Mouse (Mus musculus) R1 (cell line): ENCODE results near the gene Med4.
"Not testable (repeated sequence)": the region's sequence is repeated elsewhere in the genome, so short reads cannot be mapped to it uniquely, and the experiment has no call there.

Experiments
- DNase-seq: peaks from one replicate; pipeline ENCODE4 v3.0.0-alpha.2; 2018; ENCODE audit warnings: low read depth, low spot score

The Med4 gene

DNA sequence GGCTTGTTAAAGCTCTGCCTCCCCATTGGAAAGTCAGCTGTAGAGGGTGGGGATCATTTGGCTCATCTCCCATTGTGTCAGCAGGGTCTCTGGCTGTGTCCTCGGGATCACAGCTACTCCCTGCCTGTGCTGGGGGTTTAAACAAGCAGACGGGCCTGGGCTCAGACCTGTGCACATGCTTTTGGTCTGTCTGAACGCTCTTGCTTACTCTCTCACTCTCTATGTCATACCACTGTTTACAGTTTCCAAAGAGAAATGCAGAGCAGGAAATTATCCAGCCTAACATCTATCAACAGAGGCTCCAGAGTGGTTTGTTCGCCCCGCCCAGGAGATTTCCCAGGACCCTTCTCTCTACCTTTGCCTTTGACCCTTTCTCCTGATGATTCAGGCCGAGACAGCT is 8.1 kb upstream of the Med4 start:
- no peak for DNase-seq

DNA sequence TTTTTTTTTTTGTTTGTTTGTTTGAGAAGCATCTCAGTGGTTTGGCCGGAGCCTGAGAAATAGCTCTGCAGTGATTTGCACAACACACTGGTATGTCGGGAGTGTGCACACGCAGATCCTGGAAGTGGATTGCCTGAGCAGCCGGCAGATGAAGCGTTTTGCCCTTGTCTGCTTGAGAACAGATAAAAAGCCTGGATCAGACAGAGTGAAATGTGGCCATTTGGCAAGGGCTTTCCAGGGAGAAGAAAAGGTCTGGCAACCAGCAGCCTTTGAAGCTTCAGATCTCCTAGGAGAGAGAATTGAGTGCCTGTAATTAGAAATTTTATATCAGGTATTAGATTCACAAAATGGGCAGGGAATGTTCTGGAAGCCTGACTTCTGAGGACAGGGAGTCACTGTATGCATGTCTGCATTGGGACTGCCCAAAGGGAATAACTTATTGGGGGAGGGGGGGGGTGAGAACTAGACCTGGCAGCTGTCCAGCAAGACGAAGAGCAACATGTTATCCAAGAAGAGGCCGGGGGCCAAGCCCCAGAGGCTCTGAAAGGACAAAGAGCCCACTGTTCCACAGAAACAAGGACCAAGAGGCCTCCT is 7.1 kb upstream of the Med4 start:
- no peak for DNase-seq

DNA sequence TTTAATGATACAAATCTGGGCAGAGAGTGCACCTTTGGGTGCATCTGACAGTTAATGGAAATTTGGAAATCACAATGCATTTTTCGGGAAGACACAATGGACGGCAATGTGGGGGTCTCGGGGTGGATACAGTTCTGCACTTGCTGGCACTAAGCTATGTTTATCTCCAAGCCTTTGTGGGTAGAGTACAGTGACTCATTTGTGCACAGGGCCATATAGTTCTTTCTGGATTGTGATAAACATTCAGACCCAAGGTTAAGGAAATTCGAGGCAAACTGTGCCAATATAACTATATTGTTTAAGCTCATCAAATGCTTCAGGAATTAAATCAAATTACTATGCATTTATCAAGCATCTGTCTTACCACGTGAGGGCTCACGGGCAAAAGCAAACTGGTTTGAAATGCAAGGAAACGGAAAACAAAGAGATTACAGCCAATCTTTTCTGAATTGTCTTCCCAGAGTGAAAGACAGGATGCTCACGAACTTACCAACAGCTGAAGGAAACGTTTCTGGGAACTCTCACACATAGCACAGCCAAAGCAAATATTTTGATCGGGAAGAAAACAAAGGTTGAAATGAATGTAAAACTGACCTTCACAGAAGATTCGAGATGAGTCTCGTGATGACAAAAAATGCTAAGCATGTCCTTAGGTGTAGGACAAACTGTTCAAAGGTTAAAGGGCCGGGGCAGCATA is 6.4 kb upstream of the Med4 start:
- DNase-seq, result no peak

DNA sequence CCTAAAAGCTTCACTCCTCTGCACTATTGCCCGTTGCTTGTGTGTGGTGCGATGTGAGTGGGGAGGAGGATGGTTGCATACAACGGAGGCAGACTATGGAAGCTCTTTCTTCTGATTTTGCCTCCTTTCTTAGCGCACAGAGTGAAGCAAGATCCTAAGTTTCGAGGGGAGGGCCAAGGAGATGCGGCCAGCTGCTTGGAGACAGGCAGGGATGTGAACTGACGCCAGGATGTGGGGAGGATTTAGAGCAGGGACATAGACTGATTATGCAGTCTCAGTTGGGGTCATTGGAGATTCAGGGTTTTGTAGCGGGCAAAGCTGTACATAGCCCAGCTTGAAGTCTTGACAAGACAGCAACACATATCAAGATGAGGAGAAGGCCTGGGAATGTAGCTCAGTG is 3.5 kb upstream of the Med4 start:
- no peak for DNase-seq

DNA sequence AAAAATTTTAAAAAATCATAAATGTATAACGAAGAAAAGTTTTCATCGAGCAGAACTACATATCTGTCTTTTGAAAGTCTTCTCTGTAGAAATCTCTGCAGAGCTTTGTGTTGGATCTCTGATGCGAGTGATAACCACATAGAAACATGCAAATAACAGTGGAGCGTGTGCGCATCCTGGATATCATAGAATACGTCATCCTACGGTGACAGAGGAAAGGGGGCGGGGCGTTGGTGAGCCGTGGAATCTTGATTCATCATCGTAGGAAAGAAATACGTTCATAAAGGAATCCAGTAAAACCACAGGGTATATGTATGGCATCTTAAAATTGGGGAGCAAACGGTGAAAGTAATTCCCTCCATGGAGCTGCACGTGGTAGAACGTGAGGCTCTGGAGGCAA is 2.6 kb upstream of the Med4 start:
- DNase-seq, result peak; percentile 48

DNA sequence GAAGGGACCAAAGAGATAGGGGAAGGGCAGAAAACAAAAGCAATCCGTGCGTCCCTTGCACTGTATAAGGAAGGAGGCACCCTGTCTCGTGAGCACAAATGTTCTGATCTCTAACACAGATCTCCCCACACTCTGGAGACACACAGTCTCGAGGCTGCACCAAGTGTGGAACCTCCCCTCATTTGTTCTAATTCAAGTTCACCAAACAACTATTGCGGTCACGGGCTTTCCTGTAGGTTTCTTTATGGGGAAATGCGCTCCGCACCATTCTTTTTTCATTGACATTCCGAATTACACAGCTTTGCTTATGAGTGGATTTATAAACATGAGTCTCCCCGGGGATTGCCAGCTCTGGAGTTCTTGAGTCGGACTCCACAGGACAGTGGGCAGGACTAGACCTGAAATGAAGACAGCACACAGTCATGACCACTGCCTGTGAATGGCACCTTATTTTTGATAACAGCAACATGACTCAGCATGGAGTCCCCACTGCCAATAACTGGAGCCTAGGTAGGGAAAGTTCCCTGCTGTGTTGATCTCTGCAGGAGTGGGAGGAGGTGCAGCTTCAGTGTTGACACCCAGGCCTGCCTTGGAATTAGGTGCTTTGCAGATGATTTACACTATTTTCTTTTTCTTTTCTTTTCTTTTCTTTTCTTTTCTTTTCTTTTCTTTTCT is 2.0 kb upstream of the Med4 start:
- DNase-seq, result no peak

DNA sequence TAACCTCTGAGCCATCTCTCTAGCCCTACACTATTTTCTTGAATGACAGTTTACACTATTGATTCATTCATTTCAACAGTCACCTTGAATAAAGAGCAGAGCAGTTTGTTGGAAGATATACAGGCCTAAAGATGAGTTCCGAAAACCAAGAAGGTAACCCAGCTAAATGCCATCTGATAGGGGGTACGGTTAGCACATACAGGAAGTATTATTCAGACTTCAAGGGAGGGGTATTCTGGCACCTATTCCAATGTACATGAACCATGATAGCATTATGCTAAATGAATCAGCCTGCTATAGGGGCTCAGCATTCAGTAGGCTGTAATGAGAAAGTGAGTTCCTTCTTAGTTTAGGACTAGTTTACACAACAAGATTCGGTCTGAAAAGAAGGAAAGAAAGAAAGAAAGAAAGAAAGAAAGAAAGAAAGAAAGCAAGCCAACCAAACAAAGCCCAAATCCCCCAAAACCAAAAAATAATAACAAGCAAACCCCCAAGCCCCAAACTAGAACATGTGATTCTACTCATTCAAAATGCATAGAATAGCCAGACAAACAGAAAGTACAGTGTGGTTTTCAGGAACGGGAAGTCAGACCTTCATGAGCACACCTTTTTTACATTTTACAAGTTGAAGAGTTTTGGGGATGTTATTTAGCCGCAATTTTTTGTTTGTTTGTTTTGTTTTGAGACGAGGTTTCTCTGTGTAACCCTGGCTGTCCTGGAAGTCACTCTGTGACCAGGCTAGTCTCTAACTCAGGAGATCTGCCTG is 1.0 kb upstream of the Med4 start:
- DNase-seq, result no peak

DNA sequence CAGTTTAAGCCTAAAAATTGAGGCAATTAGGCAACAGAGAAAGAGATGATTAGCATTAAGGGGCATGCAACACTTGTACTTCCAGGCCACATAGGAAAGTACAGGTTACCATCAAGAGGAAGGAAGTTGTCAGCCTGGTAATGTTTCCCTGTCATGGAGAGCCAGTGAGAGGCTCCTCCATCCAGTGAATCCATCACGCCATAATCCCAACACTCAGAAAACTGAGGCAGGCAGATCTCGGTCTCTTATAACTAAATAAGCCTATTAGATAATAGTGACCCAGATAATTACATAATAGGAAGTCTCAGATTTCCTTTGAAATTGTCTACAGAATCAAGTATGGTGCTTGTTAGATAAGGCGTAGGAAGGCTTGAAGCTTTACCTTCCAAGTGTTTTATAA is 14.3 kb downstream of the Med4 start:
- DNase-seq, result no peak

DNA sequence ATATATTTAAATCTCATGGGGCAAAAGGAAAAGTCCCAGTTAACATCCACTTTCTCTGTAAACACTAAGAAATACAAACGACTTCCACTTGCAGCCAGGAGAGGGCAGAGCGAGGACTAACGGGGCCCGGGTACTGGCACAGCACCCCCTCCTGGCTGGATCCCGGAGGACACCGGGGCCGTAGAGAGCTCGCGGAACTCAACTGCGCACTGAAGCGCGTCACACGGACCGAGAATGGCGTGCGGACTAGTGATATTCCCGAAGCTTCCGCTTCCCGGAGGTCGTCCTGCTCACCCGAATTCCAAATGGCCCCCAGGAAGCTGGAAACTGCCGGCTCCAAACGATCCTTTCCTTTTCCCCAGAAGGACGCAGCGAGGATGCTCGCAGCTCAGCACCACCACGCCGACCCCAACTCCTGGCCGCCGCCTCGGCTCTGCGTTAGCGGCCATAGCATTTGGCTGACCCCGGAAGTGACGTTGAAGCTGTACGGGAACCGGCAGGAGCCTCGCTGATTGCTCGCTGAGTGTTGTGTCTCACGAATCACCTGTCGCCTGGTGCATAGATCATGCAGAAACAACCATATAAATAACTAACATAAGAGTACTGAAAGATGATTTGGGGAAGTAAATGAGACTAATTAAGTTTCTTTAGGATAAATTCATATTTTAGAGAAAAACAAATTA is 15.1 kb downstream of the Med4 start, which contains the start of gene Sucla2:
TSS of gene Sucla2 (plus strand) at position 554 of the 683 bp plus-strand sequence.
- peak; percentile 94 for DNase-seq

DNA sequence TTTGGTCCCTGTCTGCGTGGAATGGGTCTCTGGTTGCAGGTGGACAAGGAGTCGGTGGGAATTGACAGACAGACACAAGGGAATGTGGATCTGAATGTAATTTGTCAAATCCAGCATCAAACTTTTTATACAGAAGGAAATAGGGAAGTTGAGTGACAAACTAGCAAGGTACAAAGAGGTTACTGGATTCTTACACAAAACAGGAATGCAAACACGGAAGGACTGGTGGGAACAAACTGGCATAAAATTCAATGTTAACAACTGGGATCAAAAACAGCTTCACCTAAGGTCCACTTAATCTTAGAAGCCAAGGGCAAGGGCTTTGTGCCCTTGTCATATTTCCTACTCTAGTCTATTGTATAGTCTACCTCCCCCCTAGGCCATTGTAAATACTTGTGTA is 18.8 kb downstream of the Med4 start:
- DNase-seq, result not testable (repeated sequence)

DNA sequence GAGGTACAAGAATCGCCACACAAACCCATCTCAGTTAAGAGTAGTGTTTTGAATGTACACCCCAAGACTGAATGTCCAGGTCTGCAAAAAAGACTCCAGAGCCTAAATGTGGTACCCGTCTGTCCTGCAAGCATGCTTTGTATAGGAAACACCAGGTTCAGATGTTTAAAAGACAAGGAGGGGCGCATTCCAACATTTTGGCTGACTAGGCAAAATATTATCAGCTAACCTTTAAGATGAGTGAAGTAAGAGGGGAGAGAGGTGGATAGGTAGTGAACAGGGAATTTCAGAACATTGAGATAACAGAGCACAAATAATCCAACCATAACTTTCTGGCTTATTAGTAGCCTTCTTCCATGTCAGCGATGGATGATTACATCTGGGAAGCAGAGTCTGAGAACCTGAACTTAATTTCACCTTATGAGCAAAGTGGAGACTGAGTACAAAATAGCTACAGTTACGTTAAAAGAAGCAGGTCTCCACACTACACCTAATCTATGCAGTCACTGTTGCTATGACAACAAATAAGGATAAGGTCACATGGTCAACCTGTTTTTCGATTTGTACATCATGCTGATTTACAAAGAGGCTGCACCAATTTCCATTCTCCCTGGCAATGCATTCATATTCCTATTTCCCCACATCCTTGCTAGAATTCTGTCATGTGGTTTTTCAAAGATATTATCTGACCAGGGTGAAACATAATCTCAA is 24.1 kb downstream of the Med4 start:
- DNase-seq, result no peak

DNA sequence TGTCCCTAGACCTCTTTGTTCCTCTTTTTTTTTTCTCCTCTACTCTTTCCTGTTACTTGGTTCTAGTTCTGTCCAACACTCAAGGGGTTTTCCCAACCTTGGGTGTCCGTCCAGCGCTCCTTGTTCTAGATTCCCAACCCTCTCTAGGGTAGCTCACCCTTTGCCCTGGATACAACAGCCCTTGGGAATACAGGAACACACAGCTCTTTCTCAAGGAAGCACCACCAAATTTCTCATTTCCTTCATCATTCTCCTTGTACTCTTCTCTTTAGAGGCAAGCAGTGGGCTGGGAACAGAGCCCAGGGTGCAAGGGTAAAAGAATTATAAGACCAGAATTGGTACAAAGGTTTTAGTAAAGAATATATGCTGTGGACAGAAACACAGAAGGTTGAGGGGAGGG is 25.8 kb downstream of the Med4 start:
- no peak for DNase-seq

DNA sequence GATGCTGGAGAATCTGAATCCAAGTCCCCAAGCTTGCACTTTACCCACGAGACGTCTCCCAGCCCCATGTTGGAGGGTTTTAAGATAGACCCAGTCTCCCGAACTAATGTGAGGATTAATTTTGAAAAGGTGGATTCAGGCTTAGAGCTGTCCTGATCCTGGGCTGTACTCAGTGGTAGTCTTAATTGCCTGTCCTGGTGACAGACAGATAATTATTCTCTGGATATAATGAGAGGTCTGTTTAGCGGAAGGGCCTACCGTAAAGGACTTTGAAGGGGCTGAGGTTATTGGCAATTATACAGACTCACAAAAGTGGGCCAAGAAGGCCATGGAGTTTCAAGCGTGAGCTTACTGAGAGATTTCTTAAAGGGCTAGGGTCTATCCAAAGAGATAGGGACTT is 34.0 kb downstream of the Med4 start:
- no peak for DNase-seq

DNA sequence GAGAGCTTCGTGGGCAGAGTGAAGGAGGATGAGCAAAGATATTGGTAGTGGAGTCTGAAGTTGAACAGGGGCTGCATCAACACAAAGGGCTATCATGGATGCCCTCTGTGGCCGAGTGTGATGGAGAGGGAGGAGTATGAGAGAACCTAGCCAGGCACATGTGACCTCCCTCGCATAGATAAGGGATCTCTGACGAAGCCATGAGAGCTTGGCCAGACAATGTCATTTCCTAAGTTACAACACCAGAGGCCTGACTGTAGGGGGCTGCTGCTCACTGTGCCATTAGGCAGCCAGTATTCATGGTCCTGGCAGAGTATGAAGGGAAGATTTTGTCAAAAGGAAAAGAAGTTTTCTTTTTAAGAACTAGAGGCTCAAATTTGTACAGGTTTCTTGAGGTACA is 37.2 kb downstream of the Med4 start:
- no peak for DNase-seq

DNA sequence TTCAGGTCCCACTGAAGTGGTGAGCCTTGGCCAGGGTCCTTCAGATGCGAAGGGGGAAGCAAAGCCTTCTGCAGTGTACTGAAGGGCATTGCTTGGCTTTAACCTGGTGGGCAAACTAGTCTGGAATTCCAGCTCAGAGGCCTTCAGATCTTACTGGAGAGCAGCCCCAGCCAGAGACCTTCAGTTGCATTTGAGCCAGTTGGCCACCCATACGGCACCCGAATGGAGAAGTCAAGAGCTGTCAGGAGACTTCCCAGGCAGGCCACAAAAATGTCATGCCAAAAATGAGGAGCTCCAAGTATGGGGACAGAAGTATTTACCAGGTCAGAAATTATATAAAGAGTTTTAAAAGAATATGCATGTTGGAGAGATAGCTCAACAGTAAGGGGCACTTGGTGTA is 38.2 kb downstream of the Med4 start, which contains the start of gene Nudt15:
TSS of gene Nudt15 (minus strand) at position 192 of the 400 bp plus-strand sequence.
- DNase-seq, result no peak

DNA sequence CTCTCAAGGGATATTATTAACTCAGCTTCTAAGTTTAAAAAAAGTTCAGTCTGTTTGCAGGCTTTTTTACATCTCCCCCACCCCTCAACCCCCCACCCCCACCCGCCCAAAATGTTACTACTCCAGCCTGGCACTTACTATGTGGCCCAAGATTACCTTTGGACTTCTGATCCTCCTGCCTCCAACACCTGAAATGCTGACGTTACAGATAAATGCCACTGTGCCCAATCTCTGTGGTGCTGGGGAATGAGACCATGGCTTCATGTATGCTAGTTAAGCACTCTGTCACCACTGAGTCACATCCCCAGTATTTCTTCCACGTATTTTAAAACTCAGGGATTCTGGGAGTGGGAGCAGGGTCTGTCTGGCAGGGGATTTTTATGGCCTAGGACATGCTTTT is 40.5 kb downstream of the Med4 start:
- DNase-seq, result no peak

DNA sequence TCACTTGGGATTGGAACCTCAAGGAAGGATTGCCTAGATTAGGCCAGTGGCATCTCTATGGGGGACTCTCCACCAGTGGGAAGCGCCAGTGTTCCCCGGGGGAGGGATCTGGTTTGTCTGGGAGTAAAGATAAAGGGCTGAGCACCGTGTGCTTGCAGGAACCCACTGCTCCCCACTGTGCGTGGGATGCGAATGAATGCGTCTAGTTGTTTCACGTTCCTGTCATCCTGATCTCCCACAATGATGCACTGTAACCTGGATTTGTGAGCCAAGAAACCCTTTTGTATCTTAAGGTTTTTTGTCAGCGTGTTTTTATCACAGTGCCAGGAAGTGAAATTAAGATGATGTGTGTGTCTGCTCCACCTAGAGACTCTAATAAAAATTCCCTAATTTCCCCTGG is 40.9 kb downstream of the Med4 start:
- DNase-seq, result no peak

DNA sequence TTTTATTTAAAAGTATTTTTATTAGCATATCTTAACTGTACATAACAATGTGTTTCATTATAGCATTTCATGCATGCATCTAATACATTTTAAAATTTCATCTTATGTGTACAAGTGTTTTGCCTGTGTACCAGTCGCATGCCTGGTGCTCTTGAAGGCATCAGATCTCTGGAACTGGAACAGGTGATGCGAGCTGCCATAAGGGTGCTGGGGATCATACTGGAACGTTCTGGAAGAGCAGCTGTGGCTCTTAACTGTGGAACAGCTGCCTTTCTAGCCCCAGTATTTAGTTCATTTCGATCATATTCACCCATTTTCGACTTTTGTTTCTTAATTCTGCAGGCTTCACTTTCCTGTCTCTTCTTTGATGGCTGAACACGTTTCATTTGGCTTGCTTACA is 41.3 kb downstream of the Med4 start:
- no peak for DNase-seq

DNA sequence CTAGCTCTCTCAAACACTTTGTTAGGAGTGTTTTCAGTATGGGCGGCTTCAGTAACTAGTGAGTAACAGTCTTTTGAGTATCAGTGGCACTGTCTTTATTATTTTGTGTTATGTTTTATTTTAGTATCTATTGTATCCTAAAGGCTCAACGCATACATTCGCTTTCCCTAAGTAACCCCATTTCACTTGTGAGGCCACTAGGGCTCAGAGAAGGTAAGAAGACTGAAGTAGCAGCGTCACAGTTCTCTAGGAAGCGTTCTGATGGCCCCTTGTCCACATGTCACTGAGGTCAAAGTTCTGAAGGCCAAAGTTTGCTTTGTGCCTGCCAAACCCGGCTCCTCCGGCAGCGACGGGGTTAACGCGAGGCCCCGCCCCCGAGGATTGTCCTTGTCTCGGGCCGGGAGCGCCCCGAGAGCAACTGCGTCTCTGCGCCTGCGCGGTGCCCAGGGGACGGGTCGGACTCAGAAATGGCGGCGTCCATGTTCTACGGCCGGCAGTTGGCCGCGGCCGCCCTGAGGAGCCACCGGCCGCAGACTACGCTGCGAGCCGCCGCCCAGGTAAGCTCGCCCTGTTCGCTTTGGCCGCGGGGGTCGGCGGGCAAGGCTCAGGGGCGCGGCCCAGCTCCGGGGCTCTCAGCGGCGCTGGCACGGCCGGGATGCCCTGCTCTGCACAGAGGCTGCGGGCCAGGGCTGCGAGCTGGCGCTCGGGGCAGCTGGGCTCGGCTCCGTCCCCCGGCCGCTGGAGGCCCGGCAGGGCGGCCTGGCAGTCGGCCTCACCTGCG is 42.7 kb downstream of the Med4 start:
- DNase-seq, result peak; percentile 93

DNA sequence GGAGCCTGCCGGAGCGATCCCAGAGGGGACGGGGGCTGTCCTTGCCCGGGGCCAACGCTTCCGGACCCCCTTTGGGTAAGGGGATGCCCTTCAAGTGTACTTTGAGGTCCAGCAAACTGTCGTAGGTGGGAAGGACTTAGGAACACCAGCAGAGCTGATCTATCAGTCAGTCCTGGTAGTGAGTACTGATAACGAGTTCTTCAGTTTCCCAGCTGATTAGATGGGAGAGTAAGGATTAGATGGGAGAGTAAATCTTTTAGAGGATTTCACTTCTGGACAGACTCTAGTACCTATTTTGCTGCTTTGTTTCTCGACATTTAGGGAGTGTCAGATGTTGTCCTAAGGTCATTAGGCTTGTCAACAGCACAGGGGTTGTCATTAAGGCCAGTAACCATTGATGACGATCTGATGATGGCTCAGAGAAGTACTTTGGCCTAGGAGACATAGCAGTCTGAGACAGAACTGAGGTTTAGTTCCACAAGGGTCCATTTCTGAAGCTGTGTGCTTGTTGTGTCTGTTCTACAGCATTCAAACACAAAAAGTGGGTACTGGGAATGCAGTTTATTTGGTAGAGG is 43.4 kb downstream of the Med4 start:
- peak; percentile 10 for DNase-seq
